Mouse (Mus musculus) right cerebral cortex, postnatal 25 days (tissue): Measurements from ENCODE around the gene Syt11.
"Not testable (repeated sequence)": the region's sequence is repeated elsewhere in the genome, so short reads cannot be mapped to it uniquely, and the experiment has no call there.

Source experiments
- DNase-seq: peaks from one replicate; pipeline ENCODE4 v3.0.0; 2022

Syt11 gene

GRCm38 (mm10) chr3:88719098-88719497 lies 55.9 kb downstream of the Syt11 start:
- DNase-seq: no peak

DNA sequence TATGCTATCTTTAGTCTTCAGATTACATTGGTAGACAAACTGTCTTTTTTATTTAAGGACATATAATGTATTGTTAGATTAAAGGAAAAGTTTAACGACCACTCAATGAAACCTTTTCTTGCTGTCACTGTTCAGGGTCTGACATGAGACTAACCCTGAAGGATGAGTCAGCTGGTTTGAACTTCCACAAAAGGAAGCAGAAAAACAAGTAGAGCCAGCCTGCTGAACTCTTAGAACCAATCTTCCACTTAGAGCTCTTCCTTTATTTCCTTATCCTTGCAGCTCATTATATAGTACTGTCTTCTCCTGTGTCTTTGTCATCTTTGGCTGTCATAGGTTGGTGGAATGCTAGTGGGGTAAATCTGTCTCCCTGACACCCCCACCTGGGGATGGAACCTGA lies 57.1 kb downstream of the Syt11 start:
- no peak for DNase-seq

- DNase-seq: peak; percentile 35
Observed at GRCm38 (mm10) chr3:88717198-88717798, 57.7 kb downstream of the Syt11 start.

DNA sequence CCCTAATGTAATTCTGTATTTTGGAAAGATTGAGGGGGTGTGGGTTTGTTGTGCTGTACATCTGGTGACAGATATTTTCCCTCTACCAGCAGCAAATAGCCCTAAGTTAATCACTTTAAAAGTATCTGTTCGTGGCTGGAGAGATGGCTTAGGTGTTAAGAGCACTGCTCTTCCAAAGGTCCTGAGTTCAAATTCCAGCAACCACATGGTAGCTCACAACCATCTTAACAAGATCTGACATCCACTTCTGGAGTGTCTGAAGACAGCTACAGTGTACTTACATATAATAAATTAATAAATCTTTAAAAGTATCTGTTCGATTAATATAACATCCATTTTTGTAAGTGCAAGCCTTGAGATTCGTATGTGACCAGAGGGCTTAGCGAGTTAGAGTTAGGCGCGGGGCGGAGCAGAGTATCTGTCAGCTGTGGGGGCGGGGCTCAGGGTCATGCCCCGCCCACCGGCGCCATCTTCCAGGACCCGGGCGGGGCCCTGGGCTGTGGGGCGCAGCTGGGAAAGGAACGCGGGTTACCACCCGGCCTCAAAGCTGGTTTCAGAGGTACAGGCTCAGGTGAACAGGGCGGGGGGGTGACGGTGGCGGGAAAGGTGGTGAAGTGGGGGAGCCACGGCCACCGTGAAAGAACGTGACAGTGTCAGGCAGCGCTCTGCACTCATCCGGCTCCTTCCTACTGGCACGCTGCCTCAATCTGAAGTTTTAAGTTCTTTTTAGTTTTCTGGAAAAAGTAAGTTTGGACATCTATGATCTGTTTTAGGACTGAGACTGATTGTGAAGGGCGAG lies 58.4 kb downstream of the Syt11 start, which contains the start of gene Rit1:
Rit1 (plus strand) TSS at position 440 of the 799 bp plus-strand sequence.
- DNase-seq: peak; percentile 77

DNA sequence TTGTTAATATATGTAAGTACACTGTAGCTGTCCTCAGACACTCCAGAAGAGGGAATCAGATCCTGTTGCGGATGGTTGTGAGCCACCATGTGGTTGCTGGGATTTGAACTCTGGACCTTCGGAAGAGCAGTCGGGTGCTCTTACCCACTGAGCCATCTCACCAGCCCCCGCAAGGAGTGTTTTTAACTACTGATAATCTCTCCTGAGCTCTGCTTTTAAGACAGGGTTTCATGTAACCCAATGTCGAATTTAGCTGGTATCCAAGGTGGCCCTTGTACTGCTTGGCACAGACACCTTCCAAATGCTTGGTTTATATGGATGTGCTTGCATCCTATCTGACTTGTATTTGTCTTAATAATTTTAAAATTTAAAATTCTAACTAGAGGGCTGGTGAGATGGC lies 59.2 kb downstream of the Syt11 start:
- DNase-seq: not testable (repeated sequence)

DNA sequence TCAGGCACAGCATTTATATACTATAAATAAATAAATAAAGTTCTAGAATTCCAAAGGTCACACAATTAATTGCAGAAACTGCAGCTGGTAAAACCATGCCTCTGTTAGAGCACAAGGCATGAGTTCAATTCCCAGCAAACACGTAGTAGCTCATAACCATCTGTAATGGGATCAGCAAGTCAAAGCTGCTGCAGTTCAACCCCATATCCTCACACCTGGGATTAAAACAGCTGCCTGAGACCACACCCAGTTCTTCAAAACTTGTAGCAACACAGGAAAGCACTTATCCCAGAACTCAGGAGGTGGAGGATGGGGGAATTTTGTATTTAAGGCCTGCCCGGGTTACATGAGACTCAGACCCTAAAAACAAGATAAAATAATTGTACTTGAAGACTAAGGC lies 60.2 kb downstream of the Syt11 start:
- no peak for DNase-seq

GRCm38 (mm10) chr3:88713709-88714108 lies 61.3 kb downstream of the Syt11 start:
- no peak for DNase-seq

- no peak for DNase-seq
Observed at GRCm38 (mm10) chr3:88701222-88701621, 73.7 kb downstream of the Syt11 start.

GRCm38 (mm10) chr3:88700247-88700646 lies 74.7 kb downstream of the Syt11 start:
- no peak for DNase-seq

- DNase-seq: no peak
Observed at GRCm38 (mm10) chr3:88698834-88699233, 76.1 kb downstream of the Syt11 start.

- no peak for DNase-seq
Observed at GRCm38 (mm10) chr3:88698051-88698450, 76.9 kb downstream of the Syt11 start.

DNA sequence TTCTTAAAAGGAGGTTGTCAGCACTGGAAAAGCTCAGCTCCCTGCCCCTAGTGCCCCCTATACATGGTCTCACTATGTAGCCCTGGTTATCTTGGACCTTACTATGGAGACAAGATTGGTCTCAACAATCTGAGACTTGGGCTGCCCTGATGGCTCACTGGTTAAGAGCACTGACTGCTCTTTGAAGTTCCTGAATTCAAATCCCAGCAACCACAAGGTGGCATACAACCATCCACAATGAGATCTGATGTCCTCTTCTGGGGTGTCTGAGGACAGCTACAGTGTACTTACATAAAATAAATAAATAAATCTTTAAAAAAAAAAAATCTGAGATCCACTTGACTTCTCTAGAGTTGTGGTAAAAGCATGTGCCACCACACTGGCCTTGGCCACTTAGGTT lies 79.4 kb downstream of the Syt11 start:
- no peak for DNase-seq
